Mouse (Mus musculus) hindbrain, embryonic 13.5 days (tissue): ENCODE data around the gene Spata6. TPM values are rescaled to one million over a fixed set of nuclear protein-coding genes. Genes with fewer than 3 reads are reported as not detected.

Experiments
- ATAC-seq: fragments of 200-750 bp; cut with Nextera tagmentation; 2 replicates; pipeline ENCODE4 v1.8.0; 2017; ENCODE audit warnings: moderate TSS enrichment; ENCODE audit not compliant: low FRiP score
- H3K27ac ChIP-seq: fragments of 300-500 bp; sonication (generic); 2 replicates; pipeline ENCODE4 v1.5.1; 2015; ENCODE audit warnings: inconsistent platforms, mild to moderate bottlenecking, moderate library complexity
- H3K27me3 ChIP-seq: fragments of 300-500 bp; sonication (generic); 2 replicates; pipeline ENCODE4 v1.6.1; 2015; ENCODE audit warnings: mild to moderate bottlenecking, inconsistent platforms
- H3K36me3 ChIP-seq: fragments of 300-500 bp; sonication (generic); 2 replicates; pipeline ENCODE4 v1.6.1; 2015; ENCODE audit warnings: mild to moderate bottlenecking, inconsistent platforms
- H3K4me1 ChIP-seq: fragments of 300-500 bp; sonication (generic); replicated peaks from 2 replicates; pipeline ENCODE4 v1.6.1; 2015; ENCODE audit warnings: inconsistent platforms
- H3K4me2 ChIP-seq: fragments of 300-500 bp; sonication (generic); 2 replicates; pipeline ENCODE4 v1.6.1; 2015; ENCODE audit warnings: inconsistent platforms, mild to moderate bottlenecking, moderate library complexity
- H3K4me3 ChIP-seq: fragments of 300-500 bp; sonication (generic); 2 replicates; pipeline ENCODE4 v1.5.1; 2015; ENCODE audit warnings: mild to moderate bottlenecking, inconsistent platforms
- H3K9ac ChIP-seq: fragments of 300-500 bp; sonication (generic); 2 replicates; pipeline ENCODE4 v1.6.1; 2015; ENCODE audit warnings: mild to moderate bottlenecking, inconsistent platforms
- H3K9me3 ChIP-seq: fragments of 300-500 bp; sonication (generic); 2 replicates; pipeline ENCODE4 v1.6.1; 2016; ENCODE audit warnings: inconsistent platforms
- WGBS: fragments of 180-500 bp; shearing (Covaris S2); methylation state at CpG from one replicate; pipeline ENCODE4 v1.1.7; 2015; 5-methylcytosine and 5-hydroxymethylcytosine counted together
- polyA plus RNA-seq: library from polyadenylated mRNA; unstranded; fragments of >200 nt; fragmentation: Nextera tagmentation; extraction: Ambion mirVana; gene quantifications from 2 replicates; pipeline ENCODE4 v1.2.1, GENCODE M21; 2015

Spata6 gene
- polyA plus RNA-seq, 1 experiment from 2014 or later, result 20.6 TPM

GRCm38 (mm10) chr4:111867743-111868401 lies 148.1 kb downstream of the Spata6 start:
- Histone ChIP-seq H3K27me3 (no peaks in the 10 kb centered on the region), H3K36me3 (no peaks in the 10 kb centered on the region), H3K4me2 (no peak overlapping the region), H3K9ac (no peak overlapping the region), H3K9me3 (no peaks in the 10 kb centered on the region), H3K4me1 (no peaks in the 10 kb centered on the region), H3K27ac (no peak overlapping the region), H3K4me3 (no peak overlapping the region)
- ATAC-seq, result no peak
- 85% methylated on average over 2 of the region's 2 CpGs for WGBS

Other genes with a start within 250 kb of the Spata6 start
- not detected in 2 replicates for gene Slc5a9, start 182.9 kb downstream of the Spata6 start, polyA plus RNA-seq
- gene Skint8, start 199.4 kb downstream of the Spata6 start, polyA plus RNA-seq, result not detected in 2 replicates